Mouse (Mus musculus): ENCODE measurements around the gene Tpbgl. TPM values are rescaled to one million over a fixed set of nuclear protein-coding genes. Genes with fewer than 3 reads are reported as not detected.

Tpbgl gene
- 0.07 and 0.11 TPM in 2 replicates for polyA plus RNA-seq (2012; rRNA removed)

DNA sequence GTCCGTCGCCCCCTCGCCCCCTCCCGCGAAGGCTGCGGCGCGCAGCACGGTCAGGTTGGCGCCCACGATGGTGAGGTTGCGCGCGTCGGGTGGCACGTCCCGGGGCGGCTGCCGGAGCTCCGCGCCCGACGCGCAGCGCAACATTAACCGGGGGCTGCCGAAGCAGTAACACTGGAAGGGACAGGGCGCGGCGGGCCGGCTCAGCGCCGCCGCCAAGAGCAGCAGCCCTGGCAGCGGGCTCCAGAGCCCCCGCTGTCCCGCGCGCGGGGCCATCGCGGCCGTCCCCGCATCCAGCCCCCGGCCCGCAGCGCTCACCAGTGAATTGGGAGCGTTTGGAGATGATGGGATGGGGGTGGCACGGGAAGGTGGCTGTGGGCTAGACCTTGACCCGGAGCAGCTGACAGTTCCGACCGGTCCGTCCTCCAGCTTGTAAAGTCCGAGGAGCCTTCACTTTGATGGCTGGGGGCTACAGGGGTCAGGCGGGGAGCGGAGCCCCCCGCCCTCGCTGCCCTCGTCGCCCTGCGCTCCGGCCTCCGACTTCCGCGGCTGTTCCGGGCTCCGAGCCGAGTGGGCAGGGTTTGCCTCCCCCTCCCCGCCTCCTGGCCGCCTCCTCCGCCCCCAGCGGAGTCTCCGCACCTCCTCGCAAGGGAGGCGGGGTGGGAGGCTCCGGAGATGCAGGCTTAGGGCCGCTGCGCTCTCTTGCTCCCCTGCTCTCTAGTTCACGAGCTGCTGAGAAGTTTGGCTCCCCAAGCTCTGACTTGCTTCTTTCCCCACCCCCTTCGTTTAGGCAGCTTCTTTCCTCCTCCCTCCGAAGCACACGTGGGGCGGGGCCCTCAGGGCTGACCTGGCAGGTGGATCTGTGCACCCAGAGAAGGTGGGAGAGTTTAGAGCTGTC is at the start of gene Tpbgl:
TSS of gene Tpbgl (minus strand) at position 728 of the 895 bp plus-strand sequence.

Other genes starting within 250 kb of the Tpbgl start
- gene Gdpd5, start 245.7 kb downstream of the Tpbgl start, polyA plus RNA-seq (2012; rRNA removed) = 0.73 and 1.1 TPM in 2 replicates
- gene Klhl35, start 161.1 kb downstream of the Tpbgl start, polyA plus RNA-seq (2012; rRNA removed) = 0.03 and 0.09 TPM in 2 replicates
- gene Rps3, start 143.4 kb downstream of the Tpbgl start, polyA plus RNA-seq (2012; rRNA removed) = 907 and 1,012 TPM in 2 replicates
- gene Arrb1, start 91.6 kb downstream of the Tpbgl start, polyA plus RNA-seq (2012; rRNA removed) = 204 and 251 TPM in 2 replicates
- 0.09 and 0.11 TPM in 2 replicates for gene Slco2b1, start 84.2 kb upstream of the Tpbgl start, polyA plus RNA-seq (2012; rRNA removed)
- not detected in 2 replicates for gene Olfr520, start 103.2 kb upstream of the Tpbgl start, polyA plus RNA-seq (2012; rRNA removed)
- gene Olfr521, start 136.4 kb upstream of the Tpbgl start, polyA plus RNA-seq (2012; rRNA removed) = not detected in 2 replicates
- gene Neu3, start 201.3 kb upstream of the Tpbgl start, polyA plus RNA-seq (2012; rRNA removed) = 4.0 and 4.7 TPM in 2 replicates
- 0.01 and 0.06 TPM in 2 replicates for gene Xrra1, start 232.0 kb upstream of the Tpbgl start, polyA plus RNA-seq (2012; rRNA removed)
- 48.9 and 50.8 TPM in 2 replicates for gene Spcs2, start 236.4 kb upstream of the Tpbgl start, polyA plus RNA-seq (2012; rRNA removed)